ENCODE assay signal across 9 mouse cellular contexts in genomic region chr17:67140502-67140901, GRCm38 (mm10).
DNase-seq lines count a peak whose midpoint lies in the region; ATAC-seq and TF ChIP-seq lines count a peak whose summit lies in the region.
"Had no signal": no experiment of that assay in that cellular context is flagged by ENCODE, and none has a peak within 500 bp of the region (broad histone marks: within the 10 kb centered on the region; RNA-seq: fewer than 3 reads in every experiment).

No protein-coding gene starts in this region.

- intact Hi-C loops in left cerebral cortex, postnatal 4 days (cut with DNase I): no loop called here

- DNase-seq in embryo, embryonic 10.5 days (ENCODE audit: low spot score): peak; percentile 50
- DNase-seq in embryo, embryonic 10 days (ENCODE audit: low spot score): no peak
- DNase-seq in left cerebral cortex, postnatal 4 days: peak; percentile 37
- DNase-seq in left cerebral cortex, adult 11 months (ENCODE audit: low spot score): no peak
- peak; percentile 11 for DNase-seq in MEL (ENCODE audit: low read depth, low spot score)
- DNase-seq in liver, postnatal 0 days: peak; percentile 40
- no peak for DNase-seq in cerebellum, adult 8-10 months
- DNase-seq: cerebellum, adult 9-10 months had no signal

- no peak for TF ChIP-seq RAD21 in MEL (IDR thresholded peaks at IDR 0.05; ENCODE audit: low read depth, low read length)

- peak; percentile 36 to 48 (median 42); a peak in 5 of 6 replicates for TF ChIP-seq CTCF in MEL (IDR thresholded peaks at IDR 0.05 in 2 of 3, conservative IDR thresholded peaks at IDR 0.05 in 1 of 3; ENCODE audit: control insufficient read depth in 1 of 3, insufficient read depth in 1 of 3, low read depth in 2 of 3, low read length in 3 of 3, poor library complexity in 1 of 3, severe bottlenecking in 1 of 3)
- TF ChIP-seq CTCF in liver, postnatal 0 days (IDR thresholded peaks at IDR 0.05; ENCODE audit: low read depth): peak; percentile 69

- H3K79me2 ChIP-seq in MEL (ENCODE audit: control insufficient read depth, insufficient read depth, low read length, poor library complexity): no peaks in the 10 kb centered on the region

- ATAC-seq in liver, postnatal 0 days: no peak
- no peak for ATAC-seq in forebrain, embryonic 12.5 days (ENCODE audit: low FRiP score)

- no peak for TF ChIP-seq EP300 in MEL (IDR thresholded peaks at IDR 0.05; ENCODE audit: low read depth in 1 of 2, low read length in 2 of 2)
- TF ChIP-seq EP300 in liver, postnatal 0 days (IDR thresholded peaks at IDR 0.05; ENCODE audit: low read depth): no peak

- no peak overlapping the region for H3K9ac ChIP-seq in MEL (ENCODE audit: control insufficient read depth, low read depth, low read length, poor library complexity, severe bottlenecking)
- no peak overlapping the region for H3K9ac ChIP-seq in liver, postnatal 0 days (replicated peaks)
- H3K9ac ChIP-seq in forebrain, embryonic 12.5 days: no peak overlapping the region

- no peak overlapping the region for H3K4me2 ChIP-seq in liver, postnatal 0 days (ENCODE audit: low read depth, low read length)
- H3K4me2 ChIP-seq in forebrain, embryonic 12.5 days: no peak overlapping the region

- no peaks in the 10 kb centered on the region for H3K36me3 ChIP-seq in MEL (ENCODE audit: control insufficient read depth in 1 of 2, insufficient read depth in 2 of 2, low read length in 2 of 2)
- H3K36me3 ChIP-seq in liver, postnatal 0 days (replicated peaks; ENCODE audit: insufficient read depth, low read length): no peaks in the 10 kb centered on the region
- no peaks in the 10 kb centered on the region for H3K36me3 ChIP-seq in forebrain, embryonic 12.5 days (replicated peaks)

- H3K27ac ChIP-seq in MEL (ENCODE audit: control insufficient read depth, low read depth, low read length): no peak overlapping the region
- H3K27ac ChIP-seq in liver, postnatal 0 days (ENCODE audit: low read depth): no peak overlapping the region
- no peak overlapping the region for H3K27ac ChIP-seq in forebrain, embryonic 12.5 days

- TF ChIP-seq POLR2A in MEL (IDR thresholded peaks at IDR 0.05; ENCODE audit: control insufficient read depth in 1 of 2, insufficient read depth in 1 of 2, low read depth in 1 of 2, low read length in 2 of 2, poor library complexity in 1 of 2): no peak

- H3K4me1 ChIP-seq in MEL (ENCODE audit: control insufficient read depth in 1 of 2, insufficient read depth in 2 of 2, low read length in 2 of 2): no peaks in the 10 kb centered on the region
- H3K4me1 ChIP-seq in liver, postnatal 0 days (ENCODE audit: insufficient read depth): no peaks in the 10 kb centered on the region
- H3K4me1 ChIP-seq in forebrain, embryonic 12.5 days: no peaks in the 10 kb centered on the region

- 33% methylated on average over 1 of the region's 1 CpGs for WGBS in liver, postnatal 0 days (ENCODE audit: insufficient replicate concordance)
- 33% methylated on average over 1 of the region's 1 CpGs for WGBS in forebrain, embryonic 12.5 days

- no peak overlapping the region for H3K4me3 ChIP-seq in MEL (ENCODE audit: control insufficient read depth in 1 of 2, insufficient read depth in 1 of 2, low read depth in 2 of 2, low read length in 2 of 2)
- no peak overlapping the region for H3K4me3 ChIP-seq in liver, postnatal 0 days (ENCODE audit: low read depth, low read length)
- no peak overlapping the region for H3K4me3 ChIP-seq in forebrain, embryonic 12.5 days (replicated peaks)

- H3K9me3 ChIP-seq in MEL (replicated peaks; ENCODE audit: insufficient read depth, low read length): no peaks in the 10 kb centered on the region
- no peaks in the 10 kb centered on the region for H3K9me3 ChIP-seq in liver, postnatal 0 days (ENCODE audit: low read length)
- no peaks in the 10 kb centered on the region for H3K9me3 ChIP-seq in forebrain, embryonic 12.5 days

- no peaks in the 10 kb centered on the region for H3K27me3 ChIP-seq in MEL (ENCODE audit: control insufficient read depth in 1 of 2, insufficient read depth in 2 of 2, low read length in 2 of 2)
- no peaks in the 10 kb centered on the region for H3K27me3 ChIP-seq in liver, postnatal 0 days (ENCODE audit: insufficient read depth, low read length)
- H3K27me3 ChIP-seq in forebrain, embryonic 12.5 days: no peaks in the 10 kb centered on the region

TF ChIP-seq in MEL, 35 proteins besides CTCF, POLR2A, EP300 and RAD21:
- TF ChIP-seq TAL1 (IDR thresholded peaks at IDR 0.05; ENCODE audit: low read length) (no peak), RCOR1 (IDR thresholded peaks at IDR 0.05; ENCODE audit: low read depth, low read length) (no peak)

Comparison
In these comparisons a context has a peak if more than half of its experiments do, and no peak if none do; other contexts are left out.
1. DNase-seq: peak in embryo, embryonic 10.5 days (single experiment), left cerebral cortex, postnatal 4 days (single experiment), MEL (single experiment) and liver, postnatal 0 days (single experiment); none in embryo, embryonic 10 days (single experiment), left cerebral cortex, adult 11 months (single experiment) and cerebellum, adult 8-10 months (single experiment).